Comparison of ENCODE assay signal across 23 mouse cellular contexts in the genomic region with DNA sequence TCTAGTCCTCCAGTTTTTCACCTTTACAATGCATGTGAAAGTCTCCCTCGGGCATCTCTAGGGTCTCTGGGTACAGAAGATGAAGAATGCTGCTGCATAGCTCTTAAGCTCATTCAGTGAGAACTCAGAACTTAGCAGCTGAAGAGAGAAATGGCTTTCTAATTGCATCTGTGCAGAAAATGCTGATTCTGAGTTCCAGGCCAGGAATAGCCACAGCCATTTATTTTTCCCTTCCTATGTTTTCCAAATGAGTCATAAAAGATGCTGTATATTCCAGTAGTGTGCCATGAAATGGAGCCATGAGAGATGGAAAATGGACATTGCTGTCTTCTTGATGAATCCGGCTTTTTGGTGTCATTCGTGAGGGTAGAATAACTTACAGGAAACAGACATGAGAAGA. TPM values are rescaled to one million over a fixed set of nuclear protein-coding genes. Genes with fewer than 3 reads are reported as not detected.
DNase-seq lines count a peak whose midpoint lies in the region; ATAC-seq and TF ChIP-seq lines count a peak whose summit lies in the region.
"Had no signal": no experiment of that assay in that cellular context is flagged by ENCODE, and none has a peak within 500 bp of the region (broad histone marks: within the 10 kb centered on the region; RNA-seq: fewer than 3 reads in every experiment).

No protein-coding gene starts in this region.

- no peak overlapping the region for H3K4me3 ChIP-seq in heart, adult 2 months
- no peak overlapping the region for H3K4me3 ChIP-seq in left cerebral cortex, adult 2 months
- H3K4me3 ChIP-seq in forebrain, embryonic 15.5 days = no peak overlapping the region

- H3K4me1 ChIP-seq in heart, adult 2 months (ENCODE audit: control insufficient read depth, insufficient read depth, low read length) = 0 out of 2 replicates have a peak, but pooled peaks cover 1% of the 10 kb centered on the region
- H3K4me1 ChIP-seq in forebrain, embryonic 15.5 days = peaks cover 9% of the 10 kb centered on the region

- no peaks in the 10 kb centered on the region for H3K79me2 ChIP-seq in heart, adult 2 months (replicated peaks; ENCODE audit: control insufficient read depth, insufficient read depth, low read length)

- intact Hi-C loops in heart, adult 2 months (cut with DNase I) = no loop called here
- intact Hi-C loops in left cerebral cortex, adult 2 months (cut with DNase I) = loop anchor here (2.0 kb wide), 1 partner anchor 22 kb away; a partner anchor contains a TSS

- no peak for TF ChIP-seq CTCF in heart, adult 2 months (IDR thresholded peaks at IDR 0.05)
- no peak for TF ChIP-seq CTCF in left cerebral cortex, adult 2 months (IDR thresholded peaks at IDR 0.05)

- no peak for TF ChIP-seq EP300 in heart, adult 2 months (IDR thresholded peaks at IDR 0.05; ENCODE audit: insufficient read depth, low read depth, low read length)

- H3K4me2 ChIP-seq in forebrain, embryonic 15.5 days (replicated peaks) = no peak overlapping the region

- WGBS in heart, adult 2 months = 73% methylated on average over 3 of the region's 3 CpGs
- WGBS in forebrain, embryonic 15.5 days = 94% methylated on average over 3 of the region's 3 CpGs

- ATAC-seq in frontal cortex, adult (ENCODE audit: low TSS enrichment) = peak; percentile 72
- ATAC-seq in forebrain, embryonic 15.5 days (replicated peaks) = no peak
- ATAC-seq: activated CD4-positive, CD25-positive, alpha-beta regulatory T cell, adult 4 months; CD4-positive, CD25-positive, alpha-beta regulatory T cell, adult 4 months; Patski had no signal

- DNase-seq in frontal cortex, adult 2 months (ENCODE audit: extremely low spot score in 1 of 2, low spot score in 1 of 2) = no peak
- peak; percentile 40 for DNase-seq in heart, adult 11 months
- no peak for DNase-seq in heart, adult 2 months
- no peak for DNase-seq in left cerebral cortex, adult 2 months (ENCODE audit: extremely low spot score in 1 of 2, low spot score in 2 of 2)
- no peak for DNase-seq in left cerebral cortex, adult 8-10 months (ENCODE audit: low spot score in 2 of 2)
- peak; percentile 57 for DNase-seq in brain, adult 2 months (ENCODE audit: low read depth, low spot score)
- DNase-seq: adrenal gland, adult 2 months; adrenal gland, adult 8-10 months; adrenal gland, postnatal 10 days; adrenal gland, postnatal 14 days; adrenal gland, postnatal 25 days; adrenal gland, postnatal 36 days; B cell, adult 2 months; cerebellum, adult 11 months; cerebellum, adult 11-12 months; cerebellum, adult 18-20 months had no signal

- no peak overlapping the region for H3K9ac ChIP-seq in heart, adult 2 months (ENCODE audit: low read depth, low read length)
- H3K9ac ChIP-seq in forebrain, embryonic 15.5 days (replicated peaks) = no peak overlapping the region

- 0 out of 2 replicates have a peak, but pooled peaks cover 1% of the 10 kb centered on the region for H3K27me3 ChIP-seq in heart, adult 2 months (ENCODE audit: control insufficient read depth, insufficient read depth, low read length)
- H3K27me3 ChIP-seq in forebrain, embryonic 15.5 days = no peaks in the 10 kb centered on the region
- H3K27me3 ChIP-seq: CH12.LX had no signal

- H3K36me3 ChIP-seq in heart, adult 2 months (ENCODE audit: control insufficient read depth, insufficient read depth, low read length) = no peaks in the 10 kb centered on the region
- H3K36me3 ChIP-seq in forebrain, embryonic 15.5 days = no peaks in the 10 kb centered on the region
- H3K36me3 ChIP-seq: G1E had no signal

- no peaks in the 10 kb centered on the region for H3K9me3 ChIP-seq in forebrain, embryonic 15.5 days
- H3K9me3 ChIP-seq: G1E had no signal

- no peak overlapping the region for H3K27ac ChIP-seq in heart, adult 2 months
- H3K27ac ChIP-seq in left cerebral cortex, adult 2 months = peak overlapping the region; percentile 21; the same call in 1 of the 2 replicates
- no peak overlapping the region for H3K27ac ChIP-seq in forebrain, embryonic 15.5 days (replicated peaks)

- TF ChIP-seq POLR2A in heart, adult 2 months (IDR thresholded peaks at IDR 0.05; ENCODE audit: insufficient read depth, low read depth, low read length) = no peak

RNA-seq across cellular contexts. Expression of a gene that starts 21.5 kb away (rescaled TPM):
- polyA plus RNA-seq in frontal cortex, adult 2 months (2012; rRNA removed) = 28.2 and 30.6 TPM in 2 replicates
- total RNA-seq in heart, adult 2 months (2021) = 100 to 1,000 TPM; 124 to 245 TPM
- 197 and 281 TPM in 2 replicates for polyA plus RNA-seq in heart, adult 2 months (2012; rRNA removed)
- total RNA-seq in left cerebral cortex, adult 2 months (2021) = 10 to 100 TPM; 53.8 to 56.3 TPM
- 10 to 100 TPM; 47.4 to 51.3 (median 50.4) TPM for total RNA-seq in left cerebral cortex, adult 8-10 months (2022)
- 37.5 and 38.2 TPM in 2 replicates for polyA plus RNA-seq in forebrain, embryonic 15.5 days (2015; fragmentation: Nextera tagmentation; extraction: Ambion mirVana)

RNA-seq across cellular contexts. Expression of a gene that starts 38.4 kb away (rescaled TPM):
- 38.1 and 45.7 TPM in 2 replicates for polyA plus RNA-seq in frontal cortex, adult 2 months (2012; rRNA removed)
- 10 to 100 TPM in 1 of 2 experiments, 1 to 10 TPM in 1; 7.8 to 10.8 TPM for total RNA-seq in heart, adult 2 months (2021)
- polyA plus RNA-seq in heart, adult 2 months (2012; rRNA removed) = 2.9 and 3.3 TPM in 2 replicates
- total RNA-seq in left cerebral cortex, adult 2 months (2021) = 100 to 1,000 TPM in 1 of 2 experiments, 10 to 100 TPM in 1; 96.5 to 105 TPM
- total RNA-seq in left cerebral cortex, adult 8-10 months (2022) = 10 to 100 TPM; 92.6 to 96.8 (median 94.1) TPM
- polyA plus RNA-seq in forebrain, embryonic 15.5 days (2015; fragmentation: Nextera tagmentation; extraction: Ambion mirVana) = 26.6 and 27.2 TPM in 2 replicates

Comparison
In these comparisons a context has a peak if more than half of its experiments do, and no peak if none do; other contexts are left out.
1. DNase-seq: peak in heart, adult 11 months (single experiment) and brain, adult 2 months (single experiment); none in frontal cortex, adult 2 months (0 of 2), heart, adult 2 months (0 of 2), left cerebral cortex, adult 2 months (0 of 2) and left cerebral cortex, adult 8-10 months (0 of 2).
2. RNA of a gene that starts 38.4 kb away (total RNA-seq): 96.5 to 105 TPM in left cerebral cortex, adult 2 months and 92.6 to 96.8 TPM in left cerebral cortex, adult 8-10 months; 7.8 to 10.8 TPM in heart, adult 2 months; every median in the first group is over 4 times any median in the second.